Mouse (Mus musculus) stomach, embryonic 16.5 days (tissue): ENCODE measurements around the gene Abca3. TPM values are rescaled to one million over a fixed set of nuclear protein-coding genes. Genes with fewer than 3 reads are reported as not detected.

Source experiments
- ATAC-seq: fragments of 200-750 bp; cut with Nextera tagmentation; 2 replicates; pipeline ENCODE4 v1.8.0; 2017; ENCODE audit warnings: moderate number of reproducible peaks, moderate TSS enrichment; ENCODE audit not compliant: insufficient read depth, low FRiP score
- H3K27ac ChIP-seq: fragments of 300-500 bp; sonication (generic); 2 replicates; pipeline ENCODE4 v1.5.1; 2014; ENCODE audit warnings: low read length
- H3K27me3 ChIP-seq: fragments of 300-500 bp; sonication (generic); 2 replicates; pipeline ENCODE4 v1.6.1; 2014; ENCODE audit warnings: low read length, control low read depth, mixed read lengths; ENCODE audit not compliant: control insufficient read depth, insufficient read depth
- H3K36me3 ChIP-seq: fragments of 300-500 bp; sonication (generic); 2 replicates; pipeline ENCODE4 v1.6.1; 2014; ENCODE audit warnings: low read length; ENCODE audit not compliant: control insufficient read depth, insufficient read depth
- H3K4me1 ChIP-seq: fragments of 300-500 bp; sonication (generic); 2 replicates; pipeline ENCODE4 v1.6.1; 2014; ENCODE audit warnings: low read length, control low read depth, mixed read lengths; ENCODE audit not compliant: control insufficient read depth, insufficient read depth
- H3K4me2 ChIP-seq: fragments of 300-500 bp; sonication (generic); 2 replicates; pipeline ENCODE4 v1.6.1; 2014; ENCODE audit warnings: low read depth, low read length, mixed read lengths
- H3K4me3 ChIP-seq: fragments of 300-500 bp; sonication (generic); replicated peaks from 2 replicates; pipeline ENCODE4 v1.5.1; 2014; ENCODE audit warnings: mild to moderate bottlenecking, low read length
- H3K9ac ChIP-seq: fragments of 300-500 bp; sonication (generic); 2 replicates; pipeline ENCODE4 v1.6.1; 2014; ENCODE audit warnings: low read length
- H3K9me3 ChIP-seq: fragments of 300-500 bp; sonication (generic); replicated peaks from 2 replicates; pipeline ENCODE4 v1.6.1; 2016; ENCODE audit warnings: low read length, control low read depth; ENCODE audit not compliant: control insufficient read depth
- WGBS: fragments of 180-500 bp; shearing (Covaris S2); extraction: QIAGEN DNeasy Blood & Tissue Kit; methylation state at CpG from one replicate; pipeline ENCODE4 v1.1.7; 2014; 5-methylcytosine and 5-hydroxymethylcytosine counted together
- polyA plus RNA-seq: library from polyadenylated mRNA; unstranded; fragments of >200 nt; fragmentation: Nextera tagmentation; extraction: Ambion mirVana; gene quantifications from 2 replicates; pipeline ENCODE4 v1.2.1, GENCODE M21; 2015

The Abca3 gene
- polyA plus RNA-seq, 1 experiment from 2014 or later = 12.2 TPM

- peak; percentile 57; the same call in 1 of the 2 replicates for ATAC-seq
- H3K27ac ChIP-seq = peak overlapping the region; percentile 50
Observed at GRCm38 (mm10) chr17:24442107-24442506, 90.4 kb downstream of the Abca3 start.

DNA sequence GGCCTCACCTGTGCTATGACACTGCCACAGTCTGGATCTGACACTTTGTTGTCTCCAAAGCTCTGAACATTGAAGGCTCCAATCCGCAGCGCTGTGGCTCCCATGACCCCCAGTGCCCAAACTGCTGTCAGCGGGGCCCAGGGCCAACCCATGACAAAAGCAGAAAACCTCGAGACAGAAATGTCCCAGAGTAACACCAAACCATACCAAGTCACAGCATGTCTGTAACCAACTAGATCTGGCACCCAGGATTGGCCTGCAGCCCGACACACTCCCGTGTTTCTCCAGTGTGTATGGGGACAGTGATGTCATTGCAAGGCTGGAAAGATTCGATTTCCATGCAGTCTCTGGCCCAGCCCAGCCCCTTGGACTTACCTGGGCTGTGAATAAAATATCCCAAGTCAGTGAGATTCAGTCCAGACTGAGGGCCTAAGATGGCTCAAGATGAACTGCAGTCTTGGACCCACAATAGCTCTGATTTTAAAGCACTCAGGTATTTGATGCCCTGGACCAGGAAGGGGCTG lies 90.9 kb downstream of the Abca3 start, which contains the start of gene Dnase1l2:
TSS of gene Dnase1l2 (minus strand) at position 474 of the 524 bp plus-strand sequence.
- Histone ChIP-seq H3K9me3 (no peaks in the 10 kb centered on the region), H3K36me3 (peaks cover 32% of the 10 kb centered on the region; the same call in 1 of the 2 replicates), H3K27ac (peak within 1 kb of the TSS; percentile 50), H3K27me3 (no peaks in the 10 kb centered on the region), H3K4me2 (no peak within 1 kb of the TSS), H3K9ac (peak within 1 kb of the TSS; percentile 17; the same call in 1 of the 2 replicates), H3K4me1 (no peaks in the 10 kb centered on the region), H3K4me3 (no peak within 1 kb of the TSS)
- ATAC-seq = no peak
- 77% methylated on average over 7 of the region's 7 CpGs for WGBS

More at GRCm38 (mm10) chr17:24442107-24442506, 90.4 kb downstream of the Abca3 start:
- 82% methylated on average over 14 of the region's 14 CpGs for WGBS
- Histone ChIP-seq H3K4me3 (no peak overlapping the region), H3K4me1 (no peaks in the 10 kb centered on the region), H3K27me3 (no peaks in the 10 kb centered on the region), H3K9me3 (no peaks in the 10 kb centered on the region), H3K36me3 (peaks cover 30% of the 10 kb centered on the region; the same call in 1 of the 2 replicates), H3K4me2 (no peak overlapping the region), H3K9ac (peak overlapping the region; percentile 17; the same call in 1 of the 2 replicates)

DNA sequence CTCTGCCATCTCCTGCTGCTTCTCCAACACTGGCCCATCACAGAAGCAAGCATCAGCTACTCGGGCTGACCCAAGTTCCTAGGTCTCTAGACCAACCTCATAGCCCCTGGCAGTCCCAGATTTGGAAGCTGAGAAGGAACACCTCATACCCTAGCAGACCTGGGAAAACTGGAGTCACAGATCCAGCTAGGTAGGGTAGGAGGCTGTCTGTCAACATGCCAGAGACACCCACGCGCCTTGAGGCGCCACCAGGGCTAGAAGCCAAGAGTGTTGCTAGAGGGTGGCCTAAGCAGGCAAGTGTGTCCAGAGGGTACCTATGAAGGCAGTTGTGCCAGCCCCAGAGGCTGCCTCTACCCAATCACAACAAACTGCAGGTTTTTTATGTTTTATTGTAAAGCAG lies 91.7 kb downstream of the Abca3 start:
- Histone ChIP-seq H3K4me3 (no peak overlapping the region), H3K4me2 (no peak overlapping the region), H3K27ac (peak overlapping the region; percentile 50; the same call in 1 of the 2 replicates), H3K36me3 (peaks cover 38% of the 10 kb centered on the region; the same call in 1 of the 2 replicates), H3K9ac (no peak overlapping the region), H3K4me1 (no peaks in the 10 kb centered on the region), H3K27me3 (no peaks in the 10 kb centered on the region), H3K9me3 (no peaks in the 10 kb centered on the region)
- 87% methylated on average over 4 of the region's 4 CpGs for WGBS
- no peak for ATAC-seq

DNA sequence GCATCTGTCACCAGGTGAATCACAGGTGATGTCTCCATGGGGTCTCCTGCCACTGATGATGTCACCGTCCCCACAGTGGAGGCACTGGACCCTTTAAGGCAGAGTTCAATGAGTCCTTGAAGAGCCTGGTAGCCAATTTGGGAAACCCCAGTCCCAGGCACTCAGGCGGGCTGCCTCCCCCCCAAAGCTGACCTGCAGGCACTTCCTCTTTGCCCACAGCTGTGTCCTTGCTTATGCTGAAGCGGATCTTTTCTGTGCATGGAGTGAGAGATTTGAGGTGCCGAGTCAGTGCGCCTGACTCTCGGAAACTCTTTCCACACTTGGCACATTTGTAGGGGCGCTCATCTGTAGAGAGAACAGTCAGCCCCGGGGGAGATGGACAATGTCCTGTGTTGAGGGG lies 94.8 kb downstream of the Abca3 start:
- no peaks in the 10 kb centered on the region for H3K4me1 ChIP-seq
- H3K36me3 ChIP-seq = peaks cover 39% of the 10 kb centered on the region; the same call in 1 of the 2 replicates
- no peaks in the 10 kb centered on the region for H3K27me3 ChIP-seq
- 91% methylated on average over 8 of the region's 8 CpGs for WGBS
- H3K4me3 ChIP-seq = no peak overlapping the region
- ATAC-seq = no peak
- H3K9ac ChIP-seq = no peak overlapping the region
- no peak overlapping the region for H3K4me2 ChIP-seq
- no peaks in the 10 kb centered on the region for H3K9me3 ChIP-seq
- no peak overlapping the region for H3K27ac ChIP-seq

GRCm38 (mm10) chr17:24449507-24449906 lies 97.8 kb downstream of the Abca3 start:
- Histone ChIP-seq H3K9me3 (no peaks in the 10 kb centered on the region), H3K9ac (no peak overlapping the region), H3K27ac (no peak overlapping the region), H3K4me2 (no peak overlapping the region), H3K4me1 (peaks cover 13% of the 10 kb centered on the region), H3K27me3 (no peaks in the 10 kb centered on the region), H3K4me3 (no peak overlapping the region), H3K36me3 (peaks cover 35% of the 10 kb centered on the region; the same call in 1 of the 2 replicates)
- no peak for ATAC-seq
- 92% methylated on average over 6 of the region's 6 CpGs for WGBS

DNA sequence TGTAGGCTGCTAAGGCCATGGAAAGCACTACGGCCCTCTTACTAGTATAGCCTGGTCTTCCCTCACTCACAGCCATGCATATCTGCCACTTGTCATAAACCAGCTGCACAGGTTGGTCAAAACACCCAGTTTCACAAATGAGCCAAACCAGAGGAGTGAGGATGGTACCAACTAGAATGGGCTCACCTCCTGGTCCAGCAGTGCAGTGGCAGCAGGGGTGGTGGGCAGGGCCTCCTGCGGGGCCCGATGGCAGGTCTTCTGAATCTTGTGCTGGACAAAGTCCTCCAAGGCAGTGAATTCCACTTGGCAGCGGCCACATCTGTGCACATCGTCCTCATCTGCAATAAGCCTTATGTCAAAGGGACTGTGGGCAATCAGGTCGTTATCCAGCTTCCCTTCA lies 99.5 kb downstream of the Abca3 start:
- Histone ChIP-seq H3K27me3 (no peaks in the 10 kb centered on the region), H3K4me2 (no peak overlapping the region), H3K9ac (no peak overlapping the region), H3K27ac (no peak overlapping the region), H3K36me3 (peaks cover 24% of the 10 kb centered on the region; the same call in 1 of the 2 replicates), H3K4me3 (no peak overlapping the region), H3K9me3 (no peaks in the 10 kb centered on the region), H3K4me1 (peaks cover 13% of the 10 kb centered on the region)
- WGBS = 89% methylated on average over 6 of the region's 6 CpGs
- ATAC-seq = no peak

GRCm38 (mm10) chr17:24453372-24453771 lies 101.6 kb downstream of the Abca3 start:
- 64% methylated on average over 2 of the region's 2 CpGs for WGBS
- Histone ChIP-seq H3K4me1 (peaks cover 13% of the 10 kb centered on the region), H3K27me3 (no peaks in the 10 kb centered on the region)

GRCm38 (mm10) chr17:24454218-24454755 lies 102.5 kb downstream of the Abca3 start:
- Histone ChIP-seq H3K27me3 (no peaks in the 10 kb centered on the region), H3K4me1 (peaks cover 13% of the 10 kb centered on the region), H3K4me2 (peak overlapping the region; percentile 84), H3K36me3 (peaks cover 3% of the 10 kb centered on the region; the same call in 1 of the 2 replicates), H3K9ac (peak overlapping the region; percentile 94), H3K9me3 (no peaks in the 10 kb centered on the region), H3K27ac (peak overlapping the region; percentile 99), H3K4me3 (peak overlapping the region; percentile 90)
- 2% methylated on average over 14 of the region's 14 CpGs for WGBS
- no peak for ATAC-seq

More at GRCm38 (mm10) chr17:24453372-24453771, 101.6 kb downstream of the Abca3 start:
- H3K27ac ChIP-seq = peak overlapping the region; percentile 99; the same call in 1 of the 2 replicates
- H3K4me2 ChIP-seq = peak overlapping the region; percentile 84
- no peaks in the 10 kb centered on the region for H3K9me3 ChIP-seq
- no peak overlapping the region for H3K9ac ChIP-seq
- ATAC-seq = no peak
- H3K36me3 ChIP-seq = peaks cover 11% of the 10 kb centered on the region; the same call in 1 of the 2 replicates
- H3K4me3 ChIP-seq = no peak overlapping the region

- Histone ChIP-seq H3K27ac (peak overlapping the region; percentile 99), H3K36me3 (no peaks in the 10 kb centered on the region), H3K4me3 (peak overlapping the region; percentile 90), H3K27me3 (no peaks in the 10 kb centered on the region), H3K4me2 (peak overlapping the region; percentile 84), H3K4me1 (peaks cover 13% of the 10 kb centered on the region), H3K9ac (peak overlapping the region; percentile 94), H3K9me3 (no peaks in the 10 kb centered on the region)
- under 1% methylated on average over 67 of the region's 67 CpGs for WGBS
- peak; percentile 93 for ATAC-seq
Observed at GRCm38 (mm10) chr17:24454756-24455522, 103.2 kb downstream of the Abca3 start.
